Mouse (Mus musculus): ENCODE measurements around the gene Bsn.

Gene Bsn

GRCm38 (mm10) chr9:108083561-108083960 lies 106.6 kb downstream of the Bsn start:
- no peak for DNase-seq

GRCm38 (mm10) chr9:108082988-108083431 lies 107.2 kb downstream of the Bsn start, which contains the start of gene Rnf123:
Gene Rnf123 (minus strand): TSS chr9:108083346.
- DNase-seq = no peak

GRCm38 (mm10) chr9:108082549-108082948 lies 107.6 kb downstream of the Bsn start:
- DNase-seq = no peak

- no peak for DNase-seq
Measured at GRCm38 (mm10) chr9:108080168-108080567, 110.0 kb downstream of the Bsn start, which contains the start of gene Mst1. Gene Mst1 (plus strand): TSS chr9:108080436.

- no peak for DNase-seq
Measured at GRCm38 (mm10) chr9:108073141-108073930, 116.8 kb downstream of the Bsn start.

- DNase-seq = no peak
Measured at GRCm38 (mm10) chr9:108072481-108072924, 117.7 kb downstream of the Bsn start.

- no peak for DNase-seq
Measured at GRCm38 (mm10) chr9:108071801-108072200, 118.4 kb downstream of the Bsn start.

GRCm38 (mm10) chr9:108069529-108069928 lies 120.7 kb downstream of the Bsn start:
- no peak for DNase-seq

- DNase-seq = no peak
Measured at GRCm38 (mm10) chr9:108069007-108069406, 121.2 kb downstream of the Bsn start.

GRCm38 (mm10) chr9:108067900-108068299 lies 122.3 kb downstream of the Bsn start:
- peak; percentile 90 for DNase-seq

- no peak for DNase-seq
Measured at GRCm38 (mm10) chr9:108067199-108067598, 123.0 kb downstream of the Bsn start.

- DNase-seq = peak; percentile 77
Measured at GRCm38 (mm10) chr9:108065491-108066011, 124.6 kb downstream of the Bsn start.

GRCm38 (mm10) chr9:108063361-108063760 lies 126.8 kb downstream of the Bsn start:
- no peak for DNase-seq

GRCm38 (mm10) chr9:108062142-108062541 lies 128.0 kb downstream of the Bsn start:
- no peak for DNase-seq

- DNase-seq = no peak
Measured at GRCm38 (mm10) chr9:108058291-108058690, 131.9 kb downstream of the Bsn start.

GRCm38 (mm10) chr9:108057262-108057562 lies 133.0 kb downstream of the Bsn start:
- DNase-seq = no peak

GRCm38 (mm10) chr9:108056361-108057261 lies 133.6 kb downstream of the Bsn start:
- DNase-seq = no peak

GRCm38 (mm10) chr9:108055661-108056237 lies 134.4 kb downstream of the Bsn start:
- DNase-seq = no peak

GRCm38 (mm10) chr9:108055061-108055460 lies 135.1 kb downstream of the Bsn start:
- no peak for DNase-seq

- DNase-seq = no peak
Measured at GRCm38 (mm10) chr9:108054331-108055040, 135.7 kb downstream of the Bsn start.

- DNase-seq = no peak
Measured at GRCm38 (mm10) chr9:108053665-108054225, 136.4 kb downstream of the Bsn start.

Measured in retina, postnatal 1 day (tissue).